Comparison of ENCODE assay signal across 11 mouse cellular contexts in genomic region chr7:111730346-111731269, GRCm38 (mm10). TPM values are rescaled to one million over a fixed set of nuclear protein-coding genes. Genes with fewer than 3 reads are reported as not detected.
DNase-seq lines count a peak whose midpoint lies in the region; ATAC-seq lines count a peak whose summit lies in the region.
"Had no signal": no experiment of that assay in that cellular context is flagged by ENCODE, and none has a peak within 500 bp of the region (broad histone marks: within the 10 kb centered on the region; RNA-seq: fewer than 3 reads in every experiment).

No protein-coding gene starts in this region.

- ATAC-seq in megakaryocyte, adult 5-6 weeks (ENCODE audit: poor library complexity, severe bottlenecking), result no peak
- ATAC-seq: Patski had no signal

- DNase-seq in heart, adult 18-20 months, result peak; percentile 55 to 62
- DNase-seq in heart, adult 9 months (ENCODE audit: low spot score in 2 of 2), result no peak
- DNase-seq in Muller cell, postnatal 12 days (ENCODE audit: inconsistent ontology term), result peak; percentile 37
- DNase-seq in fat pad, adult 2 months (ENCODE audit: extremely low read depth, low read depth, low spot score), result peak; percentile 46
- peak; percentile 75 for DNase-seq in kidney, postnatal 14 days
- no peak for DNase-seq in left cerebral cortex, adult 8-10 months (ENCODE audit: low spot score in 2 of 2)
- DNase-seq: gastrocnemius, postnatal 25 days; midbrain, embryonic 14.5 days; thymus, adult 2 months had no signal

RNA-seq across cellular contexts. Expression of gene Galnt18, which starts 49.2 kb away (rescaled TPM):
- 10 to 100 TPM; 11.2 to 12.5 TPM for total RNA-seq in heart, adult 18-20 months (2021)
- 10 to 100 TPM; 34.0 to 36.6 (median 35.9) TPM for total RNA-seq in left cerebral cortex, adult 8-10 months (2022)
- total RNA-seq in megakaryocyte, adult 5-6 weeks (2015), result not detected in 2 replicates
- not detected in 2 replicates for total RNA-seq in megakaryocyte, adult 5-6 weeks (2017)

Comparison
In these comparisons a context has a peak if more than half of its experiments do, and no peak if none do; other contexts are left out.
1. DNase-seq: peak in heart, adult 18-20 months (2 of 2), Muller cell, postnatal 12 days (single experiment), fat pad, adult 2 months (single experiment) and kidney, postnatal 14 days (single experiment); none in heart, adult 9 months (0 of 2) and left cerebral cortex, adult 8-10 months (0 of 2).
2. RNA of gene Galnt18, which starts 49.2 kb away (total RNA-seq): 34.0 to 36.6 TPM in left cerebral cortex, adult 8-10 months and 11.2 to 12.5 TPM in heart, adult 18-20 months; not detected in megakaryocyte, adult 5-6 weeks; every median in the first group is over 10 times any median in the second.